Mouse (Mus musculus): ENCODE measurements around the gene Ap1b1. TPM values are rescaled to one million over a fixed set of nuclear protein-coding genes. Genes with fewer than 3 reads are reported as not detected.

The Ap1b1 gene
- 71.9 and 82.7 TPM in 2 replicates for polyA plus RNA-seq (2016; fragmentation: Nextera tagmentation; extraction: Ambion mirVana)

DNA sequence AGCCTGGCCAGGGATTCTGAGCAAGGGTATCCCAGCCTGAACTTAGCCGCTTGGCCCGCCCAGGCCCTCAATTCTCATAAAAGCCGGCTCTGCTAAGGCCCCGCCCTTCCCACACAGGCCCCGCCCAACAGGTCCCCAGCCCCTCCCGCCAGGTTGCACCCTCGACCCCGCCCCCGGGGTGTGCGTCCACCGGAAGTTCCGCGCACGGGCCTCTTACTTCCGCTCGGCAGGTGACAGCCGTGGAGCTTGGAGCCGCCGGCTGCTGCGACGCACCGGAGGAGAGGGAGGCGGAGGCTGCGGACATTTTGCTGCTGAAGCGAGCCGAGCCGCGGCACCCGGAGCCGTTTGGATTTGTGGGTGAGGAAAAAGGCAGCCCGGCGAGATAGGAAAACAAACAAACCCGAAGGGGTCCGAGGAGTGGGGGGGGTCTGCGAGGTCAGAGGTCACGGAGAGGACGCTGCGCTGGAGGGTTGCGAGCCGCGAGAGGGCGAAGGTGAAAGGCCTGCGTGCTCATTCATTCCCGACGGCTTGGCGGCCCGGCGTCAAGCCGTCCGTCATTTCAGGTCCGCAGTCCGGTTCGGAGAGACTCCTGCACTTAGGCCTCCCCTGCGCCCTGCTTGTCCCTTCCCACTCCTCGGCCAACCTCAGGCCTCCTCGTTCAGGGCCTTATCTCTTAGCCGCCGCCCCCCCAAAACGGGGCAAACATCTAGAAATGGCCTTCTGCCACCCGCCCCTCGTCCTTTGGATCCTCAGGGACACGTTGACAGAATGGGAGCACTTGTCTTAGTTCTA, at the start of gene Ap1b1:
TSS of gene Ap1b1 (plus strand) at position 130 of the 792 bp plus-strand sequence.
- peak; percentile 91 for ATAC-seq (ENCODE audit: low FRiP score, low read depth)
- no peaks in the 10 kb centered on the region for H3K9me3 ChIP-seq
- H3K4me1 ChIP-seq = peaks cover 14% of the 10 kb centered on the region
- 0 out of 2 replicates have a peak within 1 kb of the TSS, but pooled peaks have one; percentile 8 for H3K27ac ChIP-seq
- 2% methylated on average over 62 of the region's 62 CpGs for WGBS
- H3K27me3 ChIP-seq (replicated peaks) = no peaks in the 10 kb centered on the region
- H3K9ac ChIP-seq = peak within 1 kb of the TSS; percentile 71
- peak within 1 kb of the TSS; percentile 91 for H3K4me2 ChIP-seq (replicated peaks)
- peak within 1 kb of the TSS; percentile 67 for H3K4me3 ChIP-seq
- H3K36me3 ChIP-seq = peaks cover 7% of the 10 kb centered on the region; the same call in 1 of the 2 replicates

DNA sequence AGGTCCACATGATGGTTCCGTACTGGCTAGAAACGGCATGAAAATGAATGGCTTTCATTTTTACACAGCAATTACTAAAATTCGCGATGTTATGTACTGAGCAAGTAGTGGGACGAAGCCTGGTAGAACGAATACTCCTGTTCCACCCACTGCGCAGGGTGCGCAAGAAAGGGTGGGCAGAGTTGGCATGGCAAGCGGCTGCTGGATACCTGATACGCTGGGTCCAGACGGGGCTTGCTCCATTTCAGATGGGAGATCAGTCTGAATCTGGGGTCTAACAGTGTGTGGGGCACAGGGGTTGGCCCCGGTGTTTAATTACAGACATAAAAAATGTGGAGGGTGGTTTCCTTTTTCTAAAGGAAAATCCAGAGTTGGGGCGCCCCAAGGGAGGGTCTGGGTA, 40.1 kb upstream of the Ap1b1 start:
- 41% methylated on average over 13 of the region's 13 CpGs for WGBS
- 0 out of 2 replicates have a peak, but pooled peaks have one; percentile 18 for ATAC-seq (ENCODE audit: low FRiP score, low read depth)

DNA sequence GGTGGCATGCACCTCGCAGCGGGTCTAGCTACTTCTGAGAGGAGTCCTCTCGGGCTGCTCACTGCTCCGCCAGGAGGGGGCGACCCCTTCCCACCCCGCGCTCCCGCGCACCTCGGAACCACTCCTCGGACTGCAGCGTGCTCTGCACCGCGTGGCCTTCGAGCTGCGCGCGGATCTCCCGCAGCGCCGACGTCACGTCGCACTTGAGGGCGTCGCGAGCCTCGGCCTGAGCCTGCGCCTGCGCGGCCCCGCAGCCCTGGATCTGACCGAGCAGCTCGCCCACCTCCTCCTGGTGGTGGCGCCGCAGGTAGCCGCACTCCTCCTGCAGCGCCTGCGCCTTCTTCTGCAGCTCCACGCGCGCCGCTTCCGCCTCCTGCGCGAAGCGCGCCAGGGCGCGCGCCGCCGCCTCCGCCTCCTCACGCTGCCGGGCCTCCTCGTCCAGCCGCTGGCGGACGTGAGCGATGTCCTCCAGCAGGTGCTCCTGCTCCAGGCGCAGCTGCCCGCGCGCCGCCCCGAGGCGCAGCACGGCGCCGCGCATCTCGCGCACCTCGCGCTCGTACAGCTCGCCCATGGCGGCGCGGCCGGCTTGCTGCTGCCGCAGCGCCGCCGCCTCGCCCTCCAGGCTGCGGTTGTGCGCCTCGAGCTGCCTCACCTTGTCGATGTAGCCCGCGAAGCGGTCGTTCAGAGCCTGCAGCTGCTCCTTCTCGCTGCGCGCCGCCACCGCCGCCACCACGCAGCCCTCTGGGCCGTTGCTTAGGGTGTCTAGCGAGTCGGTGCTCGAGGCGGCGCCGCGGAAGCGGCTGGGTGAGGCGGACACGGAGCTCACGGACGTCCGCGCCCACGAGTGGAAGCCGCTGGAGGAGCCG, 39.4 kb upstream of the Ap1b1 start:
- Histone ChIP-seq H3K36me3 (no peaks in the 10 kb centered on the region), H3K9me3 (no peaks in the 10 kb centered on the region), H3K27ac (peak overlapping the region; percentile 69), H3K4me1 (peaks cover 25% of the 10 kb centered on the region), H3K9ac (peak overlapping the region; percentile 69), H3K27me3 (replicated peaks) (peaks cover 76% of the 10 kb centered on the region), H3K4me2 (replicated peaks) (peak overlapping the region; percentile 85), H3K4me3 (peak overlapping the region; percentile 57)
- WGBS = under 1% methylated on average over 119 of the region's 120 CpGs
- peak; percentile 84 for ATAC-seq (ENCODE audit: low FRiP score, low read depth)

More for the DNA sequence above, 40.1 kb upstream of the Ap1b1 start:
- Histone ChIP-seq H3K4me1 (peaks cover 25% of the 10 kb centered on the region), H3K27ac (no peak overlapping the region), H3K4me2 (replicated peaks) (peak overlapping the region; percentile 85), H3K27me3 (replicated peaks) (peaks cover 69% of the 10 kb centered on the region), H3K9ac (peak overlapping the region; percentile 69; the same call in 1 of the 2 replicates), H3K36me3 (no peaks in the 10 kb centered on the region), H3K9me3 (no peaks in the 10 kb centered on the region), H3K4me3 (peak overlapping the region; percentile 57; the same call in 1 of the 2 replicates)

DNA sequence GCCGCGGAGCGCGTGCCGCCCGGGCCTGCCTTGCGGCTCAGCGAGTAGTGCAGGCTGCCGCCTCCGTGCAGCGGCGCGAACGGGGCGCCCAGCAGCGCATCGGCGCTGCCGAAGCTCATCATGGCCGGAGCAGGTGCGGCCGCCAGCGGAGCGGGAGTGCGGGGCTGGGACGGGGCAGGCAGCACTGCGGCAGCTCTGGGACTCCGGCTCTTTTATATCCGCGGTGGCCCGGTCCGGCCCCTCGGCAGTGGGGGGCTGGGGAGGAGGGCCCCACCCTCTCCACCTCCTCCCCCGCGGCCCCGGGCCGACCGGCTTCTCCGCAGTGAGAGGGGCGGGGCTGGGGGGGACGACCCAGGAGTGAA, 38.8 kb upstream of the Ap1b1 start, which contains the start of gene Nefh:
TSS of gene Nefh (minus strand) at position 252 of the 362 bp plus-strand sequence.
- under 1% methylated on average over 41 of the region's 41 CpGs for WGBS
- H3K4me3 ChIP-seq = peak within 1 kb of the TSS; percentile 57

DNA sequence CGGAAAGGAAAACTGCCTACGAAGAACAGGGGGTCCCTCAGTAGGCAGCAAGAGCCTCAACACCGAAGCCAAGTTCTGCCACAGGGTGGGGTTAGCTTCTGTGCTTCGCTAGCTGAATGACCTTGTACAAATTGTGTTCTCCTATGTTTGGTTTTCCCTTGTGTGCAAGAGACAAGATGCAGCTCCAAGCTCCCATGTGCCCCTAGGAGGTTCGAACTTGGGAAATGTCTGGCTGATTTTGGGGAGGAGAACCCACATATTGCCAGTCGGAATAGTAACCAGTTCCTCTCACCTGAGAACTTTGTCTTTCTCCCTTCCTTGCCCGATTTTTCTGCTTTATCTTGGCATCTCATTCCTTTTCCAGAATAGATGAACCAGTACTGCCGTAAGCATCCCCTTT, 37.8 kb upstream of the Ap1b1 start:
- Histone ChIP-seq H3K27me3 (replicated peaks) (peaks cover 92% of the 10 kb centered on the region), H3K9ac (no peak overlapping the region), H3K4me1 (peaks cover 30% of the 10 kb centered on the region), H3K27ac (no peak overlapping the region), H3K9me3 (no peaks in the 10 kb centered on the region), H3K36me3 (no peaks in the 10 kb centered on the region), H3K4me2 (replicated peaks) (peak overlapping the region; percentile 85), H3K4me3 (peak overlapping the region; percentile 57; the same call in 1 of the 2 replicates)
- ATAC-seq (ENCODE audit: low FRiP score, low read depth) = no peak
- 32% methylated on average over 8 of the region's 8 CpGs for WGBS

More for the DNA sequence above, 38.8 kb upstream of the Ap1b1 start, which contains the start of gene Nefh:
- peak within 1 kb of the TSS; percentile 69 for H3K27ac ChIP-seq
- H3K4me1 ChIP-seq = peaks cover 25% of the 10 kb centered on the region
- H3K9me3 ChIP-seq = no peaks in the 10 kb centered on the region
- peaks cover 82% of the 10 kb centered on the region for H3K27me3 ChIP-seq (replicated peaks)
- ATAC-seq (ENCODE audit: low FRiP score, low read depth) = peak; percentile 57
- H3K9ac ChIP-seq = peak within 1 kb of the TSS; percentile 69
- H3K4me2 ChIP-seq (replicated peaks) = peak within 1 kb of the TSS; percentile 85
- H3K36me3 ChIP-seq = no peaks in the 10 kb centered on the region

DNA sequence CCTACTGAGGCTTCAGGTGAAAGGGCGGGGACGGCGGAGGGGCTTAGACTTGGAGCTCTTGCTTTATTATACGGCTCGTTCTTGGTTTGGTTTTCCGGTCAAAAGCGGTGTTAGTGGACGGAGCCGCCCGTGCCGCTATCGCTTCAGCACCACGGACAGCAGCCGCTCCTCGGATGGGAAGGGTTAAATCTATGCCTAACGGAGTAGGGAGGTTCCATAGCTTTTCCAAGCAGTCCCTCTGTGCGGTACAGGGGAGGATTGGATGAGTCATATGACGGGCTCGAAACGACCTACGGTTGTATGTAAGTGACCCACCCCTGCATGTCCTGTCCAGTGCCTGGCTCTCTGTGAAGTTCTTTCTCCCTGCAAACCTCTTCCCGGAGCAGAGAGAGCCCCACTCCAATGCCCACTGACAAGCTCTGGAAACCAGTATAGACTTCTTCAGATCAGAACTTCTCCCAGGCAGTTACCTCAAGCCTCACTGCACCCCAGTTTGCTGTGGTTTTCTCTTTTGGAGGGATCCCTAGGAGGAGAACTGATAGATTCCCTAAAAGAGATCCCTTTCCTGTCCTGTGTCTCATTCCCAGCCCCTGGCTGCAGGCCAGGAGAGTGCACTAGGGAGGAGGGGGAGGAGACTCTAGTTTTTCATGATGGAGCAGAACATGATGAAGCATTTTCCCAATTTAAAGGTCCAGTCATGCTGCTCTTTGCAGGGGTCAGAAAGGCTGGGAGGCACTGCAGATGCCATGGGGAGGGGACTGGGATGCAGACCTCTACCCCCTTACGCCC, 37.2 kb upstream of the Ap1b1 start:
- Histone ChIP-seq H3K36me3 (no peaks in the 10 kb centered on the region), H3K4me2 (replicated peaks) (peak overlapping the region; percentile 85), H3K9me3 (no peaks in the 10 kb centered on the region), H3K4me1 (peaks cover 33% of the 10 kb centered on the region), H3K27ac (no peak overlapping the region), H3K4me3 (peak overlapping the region; percentile 5; the same call in 1 of the 2 replicates), H3K27me3 (replicated peaks) (peaks cover 98% of the 10 kb centered on the region), H3K9ac (no peak overlapping the region)
- no peak for ATAC-seq (ENCODE audit: low FRiP score, low read depth)
- WGBS = 6% methylated on average over 23 of the region's 23 CpGs

DNA sequence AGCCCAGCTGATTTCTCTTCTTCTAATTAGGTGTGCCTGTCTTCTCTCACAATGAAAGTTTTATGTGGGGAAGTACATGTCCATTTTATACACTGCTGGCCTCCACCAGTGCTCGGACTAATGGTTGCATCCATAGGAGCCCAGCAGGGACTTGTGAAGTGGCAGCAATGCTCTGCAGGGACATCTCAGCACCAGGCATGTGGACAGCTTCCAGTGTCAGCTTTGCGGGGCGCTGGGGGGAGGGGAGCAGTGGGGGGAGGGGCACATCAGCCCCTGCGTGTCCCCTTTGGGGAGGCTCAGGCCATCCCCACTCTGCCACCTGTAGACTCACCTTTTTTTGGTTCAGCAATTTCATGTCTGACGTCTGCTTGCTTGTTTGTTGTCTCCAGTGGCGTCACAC, 33.2 kb upstream of the Ap1b1 start:
- no peak overlapping the region for H3K9ac ChIP-seq
- WGBS = 5% methylated on average over 6 of the region's 6 CpGs
- no peak for ATAC-seq (ENCODE audit: low FRiP score, low read depth)
- no peaks in the 10 kb centered on the region for H3K9me3 ChIP-seq
- H3K4me2 ChIP-seq (replicated peaks) = peak overlapping the region; percentile 18; the same call in 1 of the 2 replicates
- peaks cover 17% of the 10 kb centered on the region for H3K4me1 ChIP-seq
- H3K27me3 ChIP-seq (replicated peaks) = peaks cover 58% of the 10 kb centered on the region
- H3K27ac ChIP-seq = no peak overlapping the region
- no peaks in the 10 kb centered on the region for H3K36me3 ChIP-seq
- no peak overlapping the region for H3K4me3 ChIP-seq

DNA sequence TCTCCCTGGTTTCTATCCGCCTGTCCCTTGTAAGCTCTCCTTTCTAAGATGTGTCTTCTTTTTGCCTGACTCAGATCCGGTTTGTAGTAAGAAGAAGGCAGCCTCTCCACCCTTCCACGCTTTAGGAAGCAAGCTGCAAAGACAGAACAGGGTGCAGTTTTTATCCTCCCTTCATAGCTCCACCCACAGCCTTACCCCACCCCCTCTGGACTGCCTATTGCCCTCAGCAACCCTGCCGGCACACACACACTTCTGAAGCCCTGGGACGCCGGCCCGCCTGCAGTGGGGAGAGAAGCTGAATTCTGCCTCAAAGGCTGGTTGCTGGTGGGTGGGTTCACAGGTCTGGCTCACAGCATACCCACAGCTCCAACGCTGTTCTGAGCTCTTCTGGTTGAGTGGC, 32.7 kb upstream of the Ap1b1 start:
- ATAC-seq (ENCODE audit: low FRiP score, low read depth) = no peak
- Histone ChIP-seq H3K9ac (no peak overlapping the region), H3K4me2 (replicated peaks) (peak overlapping the region; percentile 18; the same call in 1 of the 2 replicates)

DNA sequence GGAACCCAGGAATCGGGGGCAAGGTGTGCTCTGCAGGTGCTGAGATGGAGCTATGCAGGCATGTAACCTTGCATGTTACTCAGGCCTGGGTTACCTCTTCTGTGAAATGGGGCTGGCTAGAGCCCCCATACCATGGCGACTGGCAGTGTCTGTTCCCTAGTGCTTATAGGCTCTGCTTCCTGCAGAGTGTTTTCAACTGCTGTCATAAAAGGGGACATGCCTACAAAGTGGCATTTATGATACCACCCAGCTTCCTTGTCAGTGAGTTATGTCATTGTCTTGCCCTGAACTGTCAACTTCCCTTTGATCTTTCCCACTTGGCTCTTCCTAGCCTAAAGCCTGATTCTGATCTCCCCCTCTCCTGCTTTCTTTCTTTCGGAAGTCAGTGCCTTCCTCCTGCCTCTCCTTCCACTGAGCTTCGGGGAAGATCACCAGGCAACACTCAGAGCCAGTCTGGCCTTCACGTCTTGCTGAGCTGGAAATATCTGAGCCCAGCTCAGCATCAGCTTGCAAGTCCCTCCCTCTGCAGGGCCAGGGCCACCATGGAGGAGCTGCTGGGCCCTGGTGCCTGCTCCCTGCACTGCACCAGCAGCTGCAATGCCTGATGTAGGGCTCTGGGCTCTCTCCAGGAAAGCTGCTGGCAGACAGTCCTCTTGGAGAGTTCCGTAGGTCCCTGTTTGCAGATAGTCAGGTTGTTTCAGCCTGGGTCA, 23.4 kb upstream of the Ap1b1 start:
- H3K9me3 ChIP-seq = no peaks in the 10 kb centered on the region
- no peak overlapping the region for H3K9ac ChIP-seq
- no peaks in the 10 kb centered on the region for H3K36me3 ChIP-seq
- no peak overlapping the region for H3K4me2 ChIP-seq (replicated peaks)
- 34% methylated on average over 6 of the region's 6 CpGs for WGBS
- no peaks in the 10 kb centered on the region for H3K27me3 ChIP-seq (replicated peaks)
- no peak for ATAC-seq (ENCODE audit: low FRiP score, low read depth)
- no peak overlapping the region for H3K4me3 ChIP-seq
- peaks cover 5% of the 10 kb centered on the region; the same call in 1 of the 2 replicates for H3K4me1 ChIP-seq
- H3K27ac ChIP-seq = no peak overlapping the region

More for the DNA sequence above, 32.7 kb upstream of the Ap1b1 start:
- Histone ChIP-seq H3K36me3 (no peaks in the 10 kb centered on the region), H3K27me3 (replicated peaks) (peaks cover 53% of the 10 kb centered on the region), H3K9me3 (no peaks in the 10 kb centered on the region), H3K4me3 (no peak overlapping the region), H3K4me1 (peaks cover 13% of the 10 kb centered on the region), H3K27ac (no peak overlapping the region)
- WGBS = under 1% methylated on average over 8 of the region's 8 CpGs

DNA sequence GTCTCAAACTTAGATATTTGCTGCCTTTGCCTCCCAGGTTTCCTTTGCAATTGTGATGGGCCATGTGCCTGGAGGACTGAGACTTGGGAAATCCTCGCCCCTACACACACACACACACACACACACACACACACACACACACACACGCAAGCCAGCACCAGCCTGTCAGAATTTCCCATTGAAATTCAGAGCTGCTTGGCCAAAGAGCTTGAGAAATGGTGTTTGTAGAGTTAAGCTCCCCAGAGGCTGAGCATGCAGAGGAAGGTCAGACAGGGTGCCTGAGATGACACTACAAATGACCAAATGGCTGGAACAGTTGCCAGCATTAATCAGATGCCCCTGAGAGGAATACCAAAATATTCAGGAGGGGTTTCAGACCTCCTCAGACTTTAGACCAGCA, 20.3 kb upstream of the Ap1b1 start:
- 72% methylated on average over 2 of the region's 2 CpGs for WGBS
- H3K4me2 ChIP-seq (replicated peaks) = no peak overlapping the region

DNA sequence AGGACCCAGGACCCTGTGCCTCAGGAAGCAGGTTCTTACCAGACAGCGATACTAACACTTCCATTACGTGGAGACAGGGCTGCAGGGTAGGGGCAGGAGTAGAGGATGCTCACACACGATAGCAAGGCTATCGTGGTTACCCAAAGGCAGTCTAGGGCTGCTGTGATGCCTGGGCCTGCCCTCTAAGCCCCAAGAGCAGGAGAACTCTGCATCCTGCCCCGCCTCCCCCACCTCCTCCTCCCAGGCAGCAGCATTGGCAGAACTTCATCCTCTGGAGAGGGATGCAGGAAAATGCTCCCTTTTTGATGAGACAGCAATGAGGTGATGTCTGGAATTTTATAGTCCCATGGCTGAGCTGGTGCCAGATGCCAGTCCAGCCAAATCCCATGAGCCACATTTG, 19.7 kb upstream of the Ap1b1 start:
- no peaks in the 10 kb centered on the region for H3K9me3 ChIP-seq
- no peaks in the 10 kb centered on the region for H3K27me3 ChIP-seq (replicated peaks)
- no peak overlapping the region for H3K9ac ChIP-seq
- ATAC-seq (ENCODE audit: low FRiP score, low read depth) = no peak
- H3K4me2 ChIP-seq (replicated peaks) = no peak overlapping the region
- 65% methylated on average over 5 of the region's 5 CpGs for WGBS
- H3K4me1 ChIP-seq = peaks cover 5% of the 10 kb centered on the region; the same call in 1 of the 2 replicates
- no peaks in the 10 kb centered on the region for H3K36me3 ChIP-seq
- no peak overlapping the region for H3K4me3 ChIP-seq
- no peak overlapping the region for H3K27ac ChIP-seq

More for the DNA sequence above, 20.3 kb upstream of the Ap1b1 start:
- H3K36me3 ChIP-seq = no peaks in the 10 kb centered on the region
- no peak overlapping the region for H3K27ac ChIP-seq
- H3K9ac ChIP-seq = no peak overlapping the region
- H3K4me3 ChIP-seq = no peak overlapping the region
- peaks cover 5% of the 10 kb centered on the region; the same call in 1 of the 2 replicates for H3K4me1 ChIP-seq
- no peaks in the 10 kb centered on the region for H3K9me3 ChIP-seq
- no peaks in the 10 kb centered on the region for H3K27me3 ChIP-seq (replicated peaks)
- no peak for ATAC-seq (ENCODE audit: low FRiP score, low read depth)
